Mouse (Mus musculus): ENCODE measurements at regions not wholly inside any gene's neighbourhood (a gene's known extent, or its start where the extent isn't known, plus 50 kb on each side); places are given as distances from the start of the nearest gene placed in this dataset.
"Not testable (repeated sequence)": the region's sequence is repeated elsewhere in the genome, so short reads cannot be mapped to it uniquely, and the experiment has no call there.

DNA sequence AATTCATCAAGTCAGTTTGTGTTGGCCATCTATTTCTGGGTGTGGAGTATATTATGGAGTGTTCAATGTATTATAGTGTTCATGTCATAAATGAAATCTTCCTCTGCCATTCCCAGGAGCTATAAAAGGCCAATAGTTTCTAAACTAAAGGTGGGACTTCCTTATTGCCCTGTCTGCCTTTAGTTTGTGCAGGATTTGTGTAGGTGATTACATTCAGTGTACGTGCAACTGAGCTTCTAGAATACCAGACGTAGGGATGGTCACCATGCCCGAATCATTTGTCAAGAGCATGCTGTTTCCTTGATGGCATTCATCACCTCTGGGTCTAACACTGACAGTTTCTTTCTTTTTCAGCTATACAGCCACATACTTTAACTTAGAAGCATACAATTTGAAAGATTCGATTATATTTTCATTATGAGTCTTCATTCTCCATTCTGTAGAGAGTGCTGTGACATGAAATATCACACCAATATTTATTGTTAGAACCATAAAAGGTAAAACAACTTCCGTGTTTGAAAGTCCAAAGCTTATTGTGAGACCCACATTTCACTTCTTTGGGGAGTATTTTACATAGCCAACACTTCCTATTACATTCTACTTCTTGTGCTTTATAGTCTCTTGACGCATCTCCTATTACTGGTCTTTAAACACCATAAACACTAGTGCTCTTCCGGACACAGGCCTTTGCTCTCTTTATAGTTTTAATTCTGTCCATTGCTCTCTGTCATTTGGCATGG lies 494.1 kb upstream of the Klf6 start:
- DNase-seq (ENCODE audit: low spot score in 2 of 2): no peak

DNA sequence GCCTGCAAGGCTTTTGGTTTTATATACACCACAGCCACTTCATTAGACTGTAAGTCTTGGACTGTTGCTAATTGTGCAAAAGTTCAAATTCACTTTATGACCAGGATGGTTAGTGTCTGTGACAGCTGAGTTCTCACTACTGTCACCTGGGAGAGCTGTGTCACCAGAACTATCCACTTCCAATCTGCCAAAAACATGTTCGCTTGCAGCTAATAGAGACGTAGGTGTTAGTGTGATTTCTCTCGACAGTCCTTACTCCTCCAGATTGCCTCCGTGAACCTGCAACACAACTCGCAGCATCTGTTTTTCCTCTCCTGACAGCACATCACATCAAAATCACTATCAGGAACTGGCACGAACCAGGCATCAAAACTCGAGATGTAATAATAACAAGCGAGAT lies 491.3 kb upstream of the Klf6 start:
- no peak for DNase-seq (ENCODE audit: low spot score in 2 of 2)

DNA sequence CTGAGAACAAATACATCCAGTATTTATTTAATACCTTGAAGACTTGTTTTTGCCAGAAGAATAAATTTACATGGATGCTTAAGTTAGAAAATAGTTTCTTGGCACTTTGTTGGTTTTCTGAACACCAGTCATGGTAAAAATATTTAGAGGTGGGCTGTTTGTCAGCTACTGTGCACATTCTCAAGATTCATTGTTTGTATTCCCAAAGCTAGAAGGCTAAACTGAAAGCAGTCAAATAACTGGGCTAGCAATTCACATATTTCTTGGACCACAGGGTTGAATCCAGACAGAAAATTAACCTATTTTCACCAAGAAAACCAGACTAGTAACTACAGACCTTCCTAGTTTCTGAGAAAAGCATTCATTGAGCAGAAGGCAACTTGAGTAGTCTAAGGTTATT lies 488.1 kb upstream of the Klf6 start:
- DNase-seq (ENCODE audit: low spot score in 2 of 2): no peak

GRCm38 (mm10) chr13:5408226-5408804 lies 453.0 kb upstream of the Klf6 start:
- no peak for DNase-seq (ENCODE audit: low spot score in 2 of 2)

DNA sequence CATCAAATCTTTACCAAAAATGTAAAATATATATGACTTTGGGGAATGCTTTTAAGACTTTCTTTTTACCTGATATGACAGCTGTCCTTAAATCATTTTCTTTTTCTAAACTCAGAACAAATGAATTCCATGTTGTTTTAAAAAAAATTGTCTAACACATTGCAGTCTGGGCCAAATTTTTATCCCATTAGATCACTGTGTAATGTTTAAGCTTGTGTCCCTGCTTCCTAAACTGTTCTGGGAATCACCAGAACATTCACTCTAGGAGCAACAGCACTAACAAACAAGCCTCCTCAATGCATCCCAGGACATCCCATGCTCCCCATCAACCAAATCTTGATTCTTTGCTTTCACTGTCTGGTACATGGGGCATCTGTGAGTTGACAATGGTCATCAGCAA lies 449.2 kb upstream of the Klf6 start:
- no peak for DNase-seq (ENCODE audit: low spot score in 2 of 2)

DNA sequence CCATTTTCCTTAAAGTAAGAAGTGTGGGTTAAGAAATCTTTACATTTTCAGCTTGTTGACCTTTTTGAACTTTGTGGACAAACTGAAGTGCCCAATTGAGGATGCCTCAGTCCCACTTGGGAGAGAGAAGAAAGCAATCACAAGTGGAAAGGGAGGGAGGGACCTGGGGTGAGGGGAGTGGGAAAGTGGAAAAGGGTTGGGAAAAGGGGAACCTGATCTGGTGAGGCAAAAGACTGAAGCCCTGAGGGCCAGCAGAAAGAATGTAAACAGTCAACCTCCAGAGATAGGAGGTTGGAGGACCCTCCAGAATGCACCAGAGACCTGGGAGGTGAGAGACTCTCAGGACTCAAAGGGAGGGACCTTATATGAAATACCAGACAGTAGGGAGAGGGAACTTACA lies 448.3 kb upstream of the Klf6 start:
- DNase-seq (ENCODE audit: low spot score in 2 of 2): not testable (repeated sequence)

DNA sequence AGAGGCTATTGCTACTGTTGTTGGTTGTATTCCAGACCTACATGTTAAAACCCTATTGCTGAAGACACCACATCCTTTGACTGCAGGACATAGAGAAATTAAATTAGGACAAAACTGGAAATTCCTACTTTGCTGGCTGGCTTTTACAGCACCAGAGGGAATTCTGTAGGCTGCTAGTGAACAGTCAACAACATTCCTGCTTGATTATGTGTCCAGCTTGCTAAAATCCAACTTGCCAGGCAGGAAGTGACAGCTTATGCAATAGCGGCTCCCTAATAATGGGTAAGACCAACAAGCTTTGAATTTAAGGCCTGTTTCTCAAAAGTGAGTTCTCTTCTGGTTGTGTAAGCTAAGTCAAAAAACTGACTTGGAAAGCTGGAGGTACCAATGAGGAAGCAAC lies 437.2 kb upstream of the Klf6 start:
- no peak for DNase-seq (ENCODE audit: low spot score in 2 of 2)

DNA sequence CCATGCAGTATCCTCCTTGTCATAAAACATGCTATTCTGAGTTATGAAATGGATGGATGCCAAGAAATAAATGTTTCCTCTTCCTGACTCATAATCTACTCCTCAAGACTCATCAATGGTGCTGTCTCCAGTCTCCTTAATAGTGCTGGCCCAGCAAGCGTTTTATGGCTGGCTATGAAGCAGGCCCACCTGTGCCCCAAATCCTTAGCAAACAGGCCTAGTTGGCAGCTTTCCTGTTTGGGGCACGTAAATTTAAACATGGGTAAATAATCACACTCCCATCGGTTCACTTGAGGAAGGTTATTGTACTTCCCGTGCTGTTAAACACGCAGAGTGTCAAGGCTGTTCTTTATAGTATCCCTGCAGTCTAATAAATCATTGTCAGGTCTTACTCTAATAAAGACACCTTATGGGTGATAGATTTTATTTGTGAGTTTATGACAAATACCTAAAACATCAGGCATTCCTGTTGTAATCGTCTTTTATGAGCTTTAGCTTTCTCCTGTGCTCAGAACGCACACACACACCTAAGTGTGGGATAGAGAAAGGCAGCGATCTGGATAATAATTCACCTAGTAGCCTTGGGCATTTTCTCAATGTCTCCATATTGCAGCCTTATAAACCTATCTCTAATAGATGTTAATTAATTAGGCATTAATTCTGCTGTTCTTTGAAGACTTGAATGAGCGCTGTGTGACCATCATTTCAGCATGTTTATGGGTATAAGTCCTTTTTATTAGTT lies 435.6 kb upstream of the Klf6 start:
- no peak for DNase-seq (ENCODE audit: low spot score in 2 of 2)

- no peak for DNase-seq (ENCODE audit: low spot score in 2 of 2)
These were observed 427.6 kb upstream of the Klf6 start for GRCm38 (mm10) chr13:5433652-5434051.

DNA sequence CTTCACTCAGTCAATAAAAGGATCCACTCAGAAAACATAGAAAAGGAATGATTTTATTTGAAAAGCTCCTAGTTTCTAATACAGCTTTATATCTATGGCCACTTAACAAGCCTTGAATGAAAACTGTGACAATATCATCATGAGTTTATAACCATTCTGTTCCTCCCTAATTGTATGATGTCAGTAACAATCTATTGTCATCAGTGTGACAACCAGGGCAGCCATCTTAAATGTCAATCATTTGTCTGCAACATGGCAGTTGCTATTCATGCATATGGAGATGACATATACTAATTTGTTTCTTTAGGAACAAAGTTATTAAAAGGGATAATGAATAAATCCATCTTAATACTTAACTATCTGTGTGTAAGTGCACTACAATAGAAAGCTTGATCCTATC lies 426.2 kb upstream of the Klf6 start:
- no peak for DNase-seq (ENCODE audit: low spot score in 2 of 2)

- no peak for DNase-seq (ENCODE audit: low spot score in 2 of 2)
These were observed 425.1 kb upstream of the Klf6 start for GRCm38 (mm10) chr13:5436191-5436590.

DNA sequence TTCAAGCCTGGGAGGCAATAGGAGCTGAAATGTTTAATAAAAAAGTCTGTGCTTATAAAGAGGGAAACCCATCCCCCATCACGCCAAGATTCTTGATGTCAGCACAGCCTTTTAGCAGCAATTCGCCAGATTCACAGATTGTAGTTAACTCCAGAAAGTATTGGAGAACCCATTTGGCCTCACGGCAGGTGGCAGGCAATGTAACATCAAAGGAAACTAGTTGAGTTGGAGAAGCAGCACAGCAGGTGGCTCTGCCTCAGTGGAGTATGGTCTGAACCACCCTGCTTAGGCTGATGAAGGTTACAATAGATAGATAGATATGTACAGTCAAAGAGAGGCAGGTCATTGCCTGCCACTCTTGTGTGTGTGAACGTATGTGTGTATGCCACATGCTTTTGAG lies 420.8 kb upstream of the Klf6 start:
- DNase-seq (ENCODE audit: low spot score in 2 of 2): no peak

- no peak for DNase-seq (ENCODE audit: low spot score in 2 of 2)
These were observed 416.4 kb upstream of the Klf6 start for GRCm38 (mm10) chr13:5444759-5445478.

DNA sequence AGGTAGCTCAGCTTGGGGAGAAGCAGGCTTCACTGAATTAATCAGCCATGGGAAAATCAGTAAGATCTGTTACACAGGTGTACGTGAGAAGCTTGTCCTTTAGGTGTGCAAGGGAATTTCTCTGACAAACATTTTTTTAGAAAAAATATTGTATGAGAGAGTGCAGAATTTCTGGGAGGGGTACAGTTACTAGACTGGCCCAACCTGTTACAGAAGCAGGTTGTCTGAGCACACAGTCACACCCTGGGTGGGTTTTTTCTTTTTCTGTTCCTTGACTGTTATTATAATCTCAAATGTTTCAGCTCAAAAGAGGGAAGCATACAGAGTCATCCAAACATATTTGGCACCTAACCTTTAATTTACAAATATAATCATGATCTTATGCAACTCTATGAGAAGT lies 412.7 kb upstream of the Klf6 start:
- DNase-seq (ENCODE audit: low spot score in 2 of 2): no peak

GRCm38 (mm10) chr13:5480779-5481178 lies 380.5 kb upstream of the Klf6 start:
- no peak for DNase-seq (ENCODE audit: low spot score in 2 of 2)

- no peak for DNase-seq (ENCODE audit: low spot score in 2 of 2)
These were observed 369.0 kb upstream of the Klf6 start for GRCm38 (mm10) chr13:5492266-5492665.

DNA sequence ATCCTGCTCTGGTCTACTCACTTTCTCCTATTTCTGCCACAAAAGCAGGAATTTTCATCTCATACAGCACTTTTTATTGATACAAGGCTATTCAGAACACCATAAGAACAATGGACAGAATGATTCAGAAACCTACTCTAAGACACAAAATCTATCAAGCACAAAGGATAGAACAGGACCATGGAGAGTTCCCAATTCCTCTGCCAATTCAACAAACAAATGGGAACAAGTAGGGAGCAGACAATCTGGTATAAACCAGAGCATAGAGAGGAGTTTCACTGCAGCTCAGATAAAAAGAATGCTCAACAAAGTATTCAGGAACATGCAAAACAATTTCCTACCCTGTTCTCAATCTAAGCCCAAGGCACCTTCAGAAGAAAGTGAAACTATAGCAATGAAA lies 363.7 kb upstream of the Klf6 start:
- no peak for DNase-seq (ENCODE audit: low spot score in 2 of 2)

GRCm38 (mm10) chr13:5511784-5512183 lies 349.5 kb upstream of the Klf6 start:
- DNase-seq (ENCODE audit: low spot score in 2 of 2): no peak

DNA sequence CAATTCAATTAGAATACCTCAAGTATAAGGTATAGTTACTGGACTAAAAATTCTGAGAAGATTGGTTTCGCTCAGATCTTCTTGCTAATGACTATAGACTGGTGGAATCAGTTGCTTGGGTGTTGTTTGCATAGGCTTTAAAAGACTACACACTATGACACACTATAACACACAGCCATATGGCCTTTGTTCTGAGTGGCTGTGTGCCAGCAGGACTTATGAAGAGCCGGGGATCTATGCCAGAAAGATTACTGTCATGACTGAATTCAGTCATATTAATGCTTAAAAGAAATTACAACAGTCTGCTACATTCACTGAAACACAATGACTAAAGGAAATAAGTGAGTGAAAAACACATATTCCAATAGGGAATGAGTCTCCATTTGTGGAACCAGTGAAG lies 345.7 kb upstream of the Klf6 start:
- DNase-seq (ENCODE audit: low spot score in 2 of 2): no peak

- no peak for DNase-seq (ENCODE audit: low spot score in 2 of 2)
These were observed 345.2 kb upstream of the Klf6 start for GRCm38 (mm10) chr13:5516088-5516487.

DNA sequence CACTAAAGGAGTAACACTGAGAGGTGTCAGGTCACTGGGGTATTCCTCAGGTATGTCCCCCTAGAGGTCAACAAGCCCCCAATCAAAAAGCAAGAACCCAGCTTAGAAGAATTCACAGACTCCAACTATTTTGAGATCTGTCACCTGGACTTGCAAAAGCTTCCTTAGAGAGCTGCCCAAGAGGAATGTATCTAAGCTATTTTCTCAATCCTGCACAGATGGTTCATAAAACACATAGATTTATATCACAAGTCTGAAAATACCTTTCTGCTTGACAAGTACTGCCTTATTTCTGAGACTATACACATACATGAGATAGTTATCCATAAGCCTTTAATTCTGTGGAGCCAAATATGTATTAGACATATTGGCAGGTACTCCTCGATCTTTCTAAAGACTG lies 342.1 kb upstream of the Klf6 start:
- DNase-seq (ENCODE audit: low spot score in 2 of 2): no peak

DNA sequence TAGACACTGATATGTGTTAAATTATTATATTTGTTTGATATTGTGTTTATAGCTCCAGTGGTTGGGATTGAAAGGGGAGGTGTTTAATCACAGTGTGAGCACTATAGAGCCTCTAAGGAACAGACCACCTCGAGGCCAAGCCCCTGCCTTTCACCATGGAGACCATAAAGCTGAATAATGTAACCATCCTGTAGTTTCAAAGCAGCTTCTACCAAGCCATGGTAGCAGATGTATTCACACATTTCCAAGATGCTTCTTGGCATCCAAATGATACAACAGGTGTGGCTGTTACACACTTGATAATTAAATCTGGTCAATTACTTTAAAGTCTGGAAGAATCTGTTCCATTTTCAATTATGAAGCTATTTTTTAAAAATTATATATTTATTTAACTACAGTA lies 341.7 kb upstream of the Klf6 start:
- no peak for DNase-seq (ENCODE audit: low spot score in 2 of 2)

DNA sequence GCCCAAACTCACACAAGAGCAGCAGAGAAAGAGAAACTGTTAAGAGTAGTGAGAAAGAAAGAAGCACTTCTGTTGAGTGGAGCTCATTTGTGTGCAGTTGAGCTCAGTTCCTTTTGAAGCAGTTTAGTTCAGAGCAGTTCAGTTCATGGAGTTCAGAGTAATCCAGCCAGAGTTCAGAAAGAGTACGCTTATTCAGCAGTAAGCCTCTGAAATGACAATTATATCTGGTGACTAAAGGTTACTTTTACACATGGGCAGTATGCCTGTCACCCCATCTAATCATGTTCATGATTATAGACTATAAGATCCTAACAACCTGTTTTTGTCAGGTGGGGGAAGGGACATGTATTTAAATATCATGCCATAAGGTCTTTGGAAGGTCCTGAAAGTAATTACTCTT lies 333.9 kb upstream of the Klf6 start:
- DNase-seq (ENCODE audit: low spot score in 2 of 2): no peak

Data from spleen, postnatal 36 days (tissue).